In the genomic region with DNA sequence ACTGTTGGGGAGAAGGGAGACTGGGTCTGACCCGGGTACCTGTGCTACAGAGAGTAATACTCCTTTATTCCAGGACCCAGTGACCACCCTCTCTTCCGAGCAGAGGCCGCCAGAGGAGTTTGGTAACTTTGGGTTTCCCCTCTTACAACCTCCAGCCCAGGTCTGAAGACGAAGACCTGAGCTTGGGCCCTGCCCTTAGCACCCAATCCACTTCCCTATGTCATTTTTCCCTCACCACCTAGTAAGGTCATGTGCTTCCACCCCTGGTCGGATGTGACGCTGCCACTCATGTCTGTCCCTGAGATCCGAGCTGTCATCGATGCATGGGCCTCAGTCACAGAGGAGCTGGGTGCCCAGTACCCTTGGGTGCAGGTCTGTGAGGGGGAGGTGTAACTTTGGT, we compare ENCODE assay signal across 8 mouse cellular contexts. TPM values are rescaled to one million over a fixed set of nuclear protein-coding genes. Genes with fewer than 3 reads are reported as not detected.
DNase-seq lines count a peak whose midpoint lies in the region; ATAC-seq and TF ChIP-seq lines count a peak whose summit lies in the region.

No protein-coding gene starts in this region.

- WGBS in heart, embryonic 11.5 days (ENCODE audit: insufficient replicate concordance): 75% methylated on average over 8 of the region's 8 CpGs
- 83% methylated on average over 8 of the region's 8 CpGs for WGBS in forebrain, embryonic 15.5 days
- 61% methylated on average over 8 of the region's 8 CpGs for WGBS in liver, embryonic 16.5 days (ENCODE audit: insufficient replicate concordance)

- no peaks in the 10 kb centered on the region for H3K27me3 ChIP-seq in heart, embryonic 11.5 days (ENCODE audit: control insufficient read depth, insufficient read depth, low read length)
- no peaks in the 10 kb centered on the region for H3K27me3 ChIP-seq in forebrain, embryonic 15.5 days
- H3K27me3 ChIP-seq in liver, embryonic 16.5 days (ENCODE audit: control insufficient read depth, insufficient read depth, low read depth, low read length): no peaks in the 10 kb centered on the region

- no peak for ATAC-seq in heart, embryonic 11.5 days (replicated peaks; ENCODE audit: insufficient number of reproducible peaks, low FRiP score, low TSS enrichment)
- peak; percentile 7; the same call in 1 of the 2 replicates for ATAC-seq in forebrain, embryonic 15.5 days (replicated peaks)
- no peak for ATAC-seq in liver, embryonic 16.5 days (ENCODE audit: low read depth)

- H3K9me3 ChIP-seq in heart, embryonic 11.5 days (replicated peaks; ENCODE audit: control insufficient read depth, low read length): no peaks in the 10 kb centered on the region
- H3K9me3 ChIP-seq in ES-E14 (ENCODE audit: control insufficient read depth, insufficient read depth, low read depth, low read length): no peaks in the 10 kb centered on the region
- H3K9me3 ChIP-seq in forebrain, embryonic 15.5 days: no peaks in the 10 kb centered on the region
- H3K9me3 ChIP-seq in liver, embryonic 16.5 days (replicated peaks; ENCODE audit: control insufficient read depth, low read length): no peaks in the 10 kb centered on the region

- peak overlapping the region; percentile 90 for H3K4me2 ChIP-seq in heart, embryonic 11.5 days
- peak overlapping the region; percentile 93 for H3K4me2 ChIP-seq in forebrain, embryonic 15.5 days (replicated peaks)
- peak overlapping the region; percentile 90 for H3K4me2 ChIP-seq in liver, embryonic 16.5 days (ENCODE audit: low read depth, low read length)

- H3K4me1 ChIP-seq in heart, embryonic 11.5 days (ENCODE audit: control insufficient read depth, insufficient read depth, low read length): peaks cover 33% of the 10 kb centered on the region
- peaks cover 2 to 16% of the 10 kb centered on the region in 2 experiments; a peak in 2 of 4 replicates for H3K4me1 ChIP-seq in ES-E14 (ENCODE audit: control insufficient read depth in 2 of 2, insufficient read depth in 2 of 2, low read length in 2 of 2, poor library complexity in 1 of 2)
- peaks cover 28% of the 10 kb centered on the region for H3K4me1 ChIP-seq in forebrain, embryonic 15.5 days
- H3K4me1 ChIP-seq in liver, embryonic 16.5 days (ENCODE audit: control insufficient read depth, low read depth, low read length): peaks cover 33% of the 10 kb centered on the region

- H3K36me3 ChIP-seq in heart, embryonic 11.5 days (ENCODE audit: control insufficient read depth, insufficient read depth, low read length): peaks cover 5% of the 10 kb centered on the region; the same call in 1 of the 2 replicates
- H3K36me3 ChIP-seq in ES-E14 (ENCODE audit: control insufficient read depth, insufficient read depth, low read length, poor library complexity, severe bottlenecking): peaks cover 11% of the 10 kb centered on the region; the same call in 1 of the 2 replicates
- no peaks in the 10 kb centered on the region for H3K36me3 ChIP-seq in forebrain, embryonic 15.5 days
- peaks cover 4% of the 10 kb centered on the region; the same call in 1 of the 2 replicates for H3K36me3 ChIP-seq in liver, embryonic 16.5 days (ENCODE audit: control insufficient read depth, insufficient read depth)

- no peak overlapping the region for H3K27ac ChIP-seq in heart, embryonic 11.5 days (ENCODE audit: low read depth, low read length)
- no peak overlapping the region for H3K27ac ChIP-seq in ES-E14 (ENCODE audit: insufficient read depth, low read depth, low read length, poor library complexity, severe bottlenecking)
- no peak overlapping the region for H3K27ac ChIP-seq in forebrain, embryonic 15.5 days (replicated peaks)
- no peak overlapping the region for H3K27ac ChIP-seq in liver, embryonic 16.5 days (ENCODE audit: low read length)

- H3K4me3 ChIP-seq in heart, embryonic 11.5 days (ENCODE audit: low read depth, low read length): peak overlapping the region; percentile 77
- H3K4me3 ChIP-seq in ES-E14 (ENCODE audit: insufficient read depth in 1 of 2, low read depth in 1 of 2, low read length in 2 of 2, poor library complexity in 1 of 2, severe bottlenecking in 1 of 2): peak overlapping the region; percentile 87 to 93
- H3K4me3 ChIP-seq in forebrain, embryonic 15.5 days: peak overlapping the region; percentile 75
- peak overlapping the region; percentile 76 for H3K4me3 ChIP-seq in liver, embryonic 16.5 days (ENCODE audit: low read depth, low read length)

- intact Hi-C loops in gastrocnemius, postnatal 14 days (cut with DNase I; ENCODE audit: low total_unique reads): no loop called here

- peak overlapping the region; percentile 94 for H3K9ac ChIP-seq in heart, embryonic 11.5 days (ENCODE audit: low read depth, low read length)
- peak overlapping the region; percentile 60 for H3K9ac ChIP-seq in ES-E14 (ENCODE audit: insufficient read depth, low read depth, low read length, poor library complexity, severe bottlenecking)
- H3K9ac ChIP-seq in forebrain, embryonic 15.5 days (replicated peaks): peak overlapping the region; percentile 25; the same call in 1 of the 2 replicates
- peak overlapping the region; percentile 80; the same call in 1 of the 2 replicates for H3K9ac ChIP-seq in liver, embryonic 16.5 days (ENCODE audit: low read depth, low read length)

- DNase-seq in heart, adult 9 months (ENCODE audit: low spot score in 2 of 2): no peak
- no peak for DNase-seq in ES-E14 (ENCODE audit: low read depth, low spot score)
- no peak for DNase-seq in gastrocnemius, adult 8-10 months (ENCODE audit: low spot score in 2 of 2)
- DNase-seq in gastrocnemius, postnatal 14 days: no peak
- no peak for DNase-seq in urinary bladder, postnatal 10 days (ENCODE audit: low spot score)

- in situ Hi-C loops in ES-E14 (cut with MboI; ENCODE audit: low sequenced_read_pairs in 2 of 2, unreplicated experiment in 2 of 2): no loop called here

TF ChIP-seq in ES-E14, 5 proteins besides CTCF, POLR2A, EP300 and RAD21:
- TF ChIP-seq CHD2 (IDR thresholded peaks at IDR 0.05; ENCODE audit: low read depth, low read length) (no peak), MAFK (IDR thresholded peaks at IDR 0.05; ENCODE audit: insufficient read depth, low read depth, low read length) (no peak), ZNF384 (IDR thresholded peaks at IDR 0.05; ENCODE audit: low read depth, low read length) (no peak), HCFC1 (IDR thresholded peaks at IDR 0.05; ENCODE audit: borderline replicate concordance, insufficient read depth, low read length) (no peak), ZC3H11A (IDR thresholded peaks at IDR 0.05; ENCODE audit: borderline replicate concordance, low read depth, low read length) (no peak)
TF ChIP-seq in ES-E14: peak in this region for 0.

RNA-seq across cellular contexts. Expression of gene Sigmar1, which starts 0.5 kb away (rescaled TPM):
- 69.9 and 76.8 TPM in 2 replicates for polyA plus RNA-seq in heart, embryonic 11.5 days (2014; fragmentation: Nextera tagmentation; extraction: Ambion mirVana)
- 198 and 230 TPM in 2 replicates for total RNA-seq in ES-E14 (2012; rRNA removed)
- 46.3 and 46.5 TPM in 2 replicates for polyA plus RNA-seq in forebrain, embryonic 15.5 days (2015; fragmentation: Nextera tagmentation; extraction: Ambion mirVana)
- polyA plus RNA-seq in liver, embryonic 16.5 days (2015; fragmentation: Nextera tagmentation; extraction: Ambion mirVana): 50.6 and 57.0 TPM in 2 replicates
- total RNA-seq in gastrocnemius, adult 8-10 months (2022): 1 to 10 TPM; 5.9 to 8.9 (median 6.7) TPM
- 10 to 100 TPM; 12.0 to 15.6 TPM for total RNA-seq in gastrocnemius, postnatal 14 days (2021)

RNA-seq across cellular contexts. Expression of gene Galt, which starts 1.4 kb away (rescaled TPM):
- polyA plus RNA-seq in heart, embryonic 11.5 days (2014; fragmentation: Nextera tagmentation; extraction: Ambion mirVana): 63.1 and 65.1 TPM in 2 replicates
- total RNA-seq in ES-E14 (2012; rRNA removed): 26.9 and 34.9 TPM in 2 replicates
- 22.7 and 23.5 TPM in 2 replicates for polyA plus RNA-seq in forebrain, embryonic 15.5 days (2015; fragmentation: Nextera tagmentation; extraction: Ambion mirVana)
- polyA plus RNA-seq in liver, embryonic 16.5 days (2015; fragmentation: Nextera tagmentation; extraction: Ambion mirVana): 34.7 and 40.8 TPM in 2 replicates
- 10 to 100 TPM; 26.3 to 29.3 (median 27.4) TPM for total RNA-seq in gastrocnemius, adult 8-10 months (2022)
- 10 to 100 TPM; 26.5 to 27.0 TPM for total RNA-seq in gastrocnemius, postnatal 14 days (2021)

RNA-seq across cellular contexts. Expression of gene Ccl27a, which starts 17.6 kb away (rescaled TPM):
- 42.6 and 42.7 TPM in 2 replicates for polyA plus RNA-seq in heart, embryonic 11.5 days (2014; fragmentation: Nextera tagmentation; extraction: Ambion mirVana)
- 11.4 and 14.6 TPM in 2 replicates for total RNA-seq in ES-E14 (2012; rRNA removed)
- polyA plus RNA-seq in forebrain, embryonic 15.5 days (2015; fragmentation: Nextera tagmentation; extraction: Ambion mirVana): 213 and 219 TPM in 2 replicates
- 7.5 and 9.4 TPM in 2 replicates for polyA plus RNA-seq in liver, embryonic 16.5 days (2015; fragmentation: Nextera tagmentation; extraction: Ambion mirVana)
- 10 to 100 TPM; 15.0 to 21.0 (median 18.9) TPM for total RNA-seq in gastrocnemius, adult 8-10 months (2022)
- 10 to 100 TPM; 27.3 to 31.4 TPM for total RNA-seq in gastrocnemius, postnatal 14 days (2021)

RNA-seq across cellular contexts. Expression of gene Arid3c, which starts 25.5 kb away (rescaled TPM):
- not detected in 2 replicates for polyA plus RNA-seq in heart, embryonic 11.5 days (2014; fragmentation: Nextera tagmentation; extraction: Ambion mirVana)
- total RNA-seq in ES-E14 (2012; rRNA removed): 0.11 TPM in 1 of 2 replicates, not detected in the other
- 0.13 and 0.18 TPM in 2 replicates for polyA plus RNA-seq in forebrain, embryonic 15.5 days (2015; fragmentation: Nextera tagmentation; extraction: Ambion mirVana)
- not detected in 2 replicates for polyA plus RNA-seq in liver, embryonic 16.5 days (2015; fragmentation: Nextera tagmentation; extraction: Ambion mirVana)
- not detected for total RNA-seq in gastrocnemius, adult 8-10 months (2022)
- not detected for total RNA-seq in gastrocnemius, postnatal 14 days (2021)

RNA-seq across cellular contexts. Expression of gene Dctn3, which starts 33.5 kb away (rescaled TPM):
- 120 and 126 TPM in 2 replicates for polyA plus RNA-seq in heart, embryonic 11.5 days (2014; fragmentation: Nextera tagmentation; extraction: Ambion mirVana)
- total RNA-seq in ES-E14 (2012; rRNA removed): 87.0 and 90.9 TPM in 2 replicates
- 304 and 307 TPM in 2 replicates for polyA plus RNA-seq in forebrain, embryonic 15.5 days (2015; fragmentation: Nextera tagmentation; extraction: Ambion mirVana)
- 56.9 and 62.0 TPM in 2 replicates for polyA plus RNA-seq in liver, embryonic 16.5 days (2015; fragmentation: Nextera tagmentation; extraction: Ambion mirVana)
- 10 to 100 TPM; 39.1 to 50.9 (median 40.7) TPM for total RNA-seq in gastrocnemius, adult 8-10 months (2022)
- total RNA-seq in gastrocnemius, postnatal 14 days (2021): 10 to 100 TPM; 39.6 to 44.8 TPM

Comparison
In these comparisons a context has a peak if more than half of its experiments do, and no peak if none do; other contexts are left out.
1. H3K9ac ChIP-seq: peak in every context shown above with its lines; median percentile 94 in heart, embryonic 11.5 days; 80 in liver, embryonic 16.5 days; 60 in ES-E14; 25 in forebrain, embryonic 15.5 days.
2. RNA of gene Sigmar1, which starts 0.5 kb away (total RNA-seq): 198 to 230 TPM in ES-E14; 12.0 to 15.6 TPM in gastrocnemius, postnatal 14 days and 5.9 to 8.9 TPM in gastrocnemius, adult 8-10 months; every median in the first group is over 10 times any median in the second.
3. Peak in every context shown above with its lines, with median percentiles within 50 percentile points of each other: H3K4me2 ChIP-seq and H3K4me3 ChIP-seq.